Mouse (Mus musculus): ENCODE results near the gene Taz. TPM values are rescaled to one million over a fixed set of nuclear protein-coding genes. Genes with fewer than 3 reads are reported as not detected.
A peak's percentile ranks its signal among the peaks of the same experiment; 100 is the strongest.

Gene Taz
- total RNA-seq (2021), result 10 to 100 TPM; 57.7 to 60.7 TPM
- long read RNA-seq, transcript Taz-201 (10 exons, 1,851 nt), result major isoform, 19 of 46 reads
- long read RNA-seq, partial matches to known transcripts, result 5 of 46 reads
- long read RNA-seq, other reads (novel, unspliced or antisense), result 16 of 46 reads

DNA sequence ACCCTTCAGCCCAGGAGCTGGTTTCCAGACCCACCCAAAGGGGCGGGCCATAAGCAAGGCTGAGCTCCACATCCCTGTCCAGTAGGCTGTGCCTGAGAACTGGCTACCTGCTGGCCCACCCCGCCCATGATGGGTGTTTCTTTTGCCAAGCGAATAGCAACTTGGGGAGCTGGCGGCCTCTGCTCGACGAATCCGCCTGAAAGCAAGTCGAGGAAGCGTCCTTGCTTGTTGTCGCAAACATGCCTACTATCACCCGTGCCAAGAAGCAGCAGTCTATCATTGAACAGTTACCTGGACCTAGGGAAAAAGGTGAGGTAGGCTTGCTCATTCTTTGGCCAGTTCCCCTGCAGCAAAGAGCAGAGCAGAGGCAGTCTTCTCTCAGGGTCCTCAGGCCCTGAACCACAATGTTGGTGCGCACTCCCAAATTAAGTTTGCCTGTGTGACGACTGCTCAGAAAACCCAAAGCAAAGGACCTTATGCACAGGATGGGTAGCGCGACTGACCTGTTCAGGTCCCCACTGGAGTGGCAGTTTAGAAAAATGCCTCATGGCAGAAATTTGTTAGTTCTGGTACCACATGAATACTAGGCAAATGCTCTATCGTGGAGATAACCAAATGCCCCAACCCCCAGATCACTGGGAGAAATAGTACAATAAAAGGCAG is at the start of gene Taz, which contains the start of gene Dnase1l1:
TSS of gene Taz (plus strand) at position 181 of the 663 bp plus-strand sequence.
TSS of gene Dnase1l1 (minus strand) at position 606 of the 663 bp plus-strand sequence.
- DNase-seq (ENCODE audit: low spot score in 2 of 2), result peak; percentile 14 to 28

DNA sequence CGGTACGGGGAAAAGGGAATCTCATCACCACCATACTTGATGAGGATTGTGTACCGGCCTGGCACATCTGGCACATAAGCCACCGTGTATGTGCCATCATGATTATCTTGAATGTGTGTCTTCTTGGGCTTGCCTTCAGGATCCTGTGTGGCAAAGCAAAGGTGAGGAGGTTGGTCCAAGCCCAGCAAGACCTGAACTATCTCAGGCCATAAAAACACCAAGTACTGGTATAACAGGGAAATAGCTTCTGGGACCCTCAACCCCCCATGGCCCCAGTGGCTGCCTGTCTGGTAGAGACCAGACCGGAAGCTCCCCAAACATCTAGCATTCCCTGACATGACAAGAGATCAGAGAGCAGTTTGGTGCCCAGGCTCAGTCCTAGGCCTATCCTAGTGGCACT is 48.5 kb upstream of the Taz start:
- no peak for DNase-seq (ENCODE audit: low spot score in 2 of 2)

DNA sequence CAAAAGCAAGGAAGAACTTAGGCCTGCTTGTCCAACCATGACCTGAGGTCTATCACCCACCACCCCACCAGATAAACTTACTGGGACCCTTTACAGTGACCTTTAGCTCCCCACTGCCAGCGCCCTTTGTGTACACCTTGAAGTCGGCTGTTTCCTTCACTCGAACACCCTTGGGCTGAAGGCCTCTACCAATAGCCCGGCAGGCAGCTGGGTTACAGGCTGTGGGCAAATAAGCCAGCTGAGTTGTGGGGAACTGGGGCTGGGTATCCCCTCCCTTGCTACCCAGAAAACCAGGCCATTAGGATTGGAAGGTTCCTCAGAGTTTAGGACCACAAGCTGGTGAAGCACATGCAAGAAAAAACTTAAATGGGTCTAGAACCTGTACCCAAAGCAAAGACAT is 41.4 kb upstream of the Taz start:
- no peak for DNase-seq (ENCODE audit: low spot score in 2 of 2)

DNA sequence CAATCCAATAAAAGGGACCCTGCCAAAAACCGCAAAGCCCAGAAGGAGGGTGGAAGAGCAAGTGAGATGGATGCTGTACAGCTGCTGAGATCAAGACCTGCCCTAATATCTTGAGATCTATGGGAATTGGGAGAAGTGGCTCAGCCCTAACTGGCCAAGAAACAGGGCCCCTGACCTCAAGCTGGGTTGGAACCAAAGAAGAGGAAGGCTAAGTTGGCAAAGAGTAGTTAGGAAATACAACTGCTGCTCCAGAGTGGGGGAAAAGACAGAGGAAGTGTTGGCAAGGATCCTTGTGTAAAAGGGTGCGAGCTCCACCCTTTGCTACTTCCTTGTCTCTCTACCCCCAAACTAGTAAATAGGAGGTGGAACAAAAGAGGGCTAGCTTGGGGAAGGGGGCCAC is 38.3 kb upstream of the Taz start:
- no peak for DNase-seq (ENCODE audit: low spot score in 2 of 2)

DNA sequence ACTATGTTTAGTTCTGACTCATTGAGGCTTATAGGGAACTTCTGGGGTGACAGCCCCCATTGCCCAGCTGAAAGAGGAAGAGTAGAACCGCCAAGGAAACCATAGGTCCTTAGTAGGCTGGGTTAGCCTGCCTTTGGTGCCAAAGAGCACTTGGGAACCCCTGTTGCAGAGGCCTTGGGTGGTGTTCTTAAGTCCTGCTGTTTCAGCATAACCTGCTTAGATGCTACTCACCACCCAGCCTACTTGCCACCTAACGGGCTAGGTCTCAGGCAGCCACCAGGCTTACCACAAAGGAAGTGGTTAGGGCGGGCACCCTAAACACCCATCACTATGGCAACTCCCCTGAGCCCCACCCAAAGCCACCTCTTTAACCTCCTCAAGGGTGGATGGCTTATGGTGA is 37.9 kb upstream of the Taz start:
- no peak for DNase-seq (ENCODE audit: low spot score in 2 of 2)

DNA sequence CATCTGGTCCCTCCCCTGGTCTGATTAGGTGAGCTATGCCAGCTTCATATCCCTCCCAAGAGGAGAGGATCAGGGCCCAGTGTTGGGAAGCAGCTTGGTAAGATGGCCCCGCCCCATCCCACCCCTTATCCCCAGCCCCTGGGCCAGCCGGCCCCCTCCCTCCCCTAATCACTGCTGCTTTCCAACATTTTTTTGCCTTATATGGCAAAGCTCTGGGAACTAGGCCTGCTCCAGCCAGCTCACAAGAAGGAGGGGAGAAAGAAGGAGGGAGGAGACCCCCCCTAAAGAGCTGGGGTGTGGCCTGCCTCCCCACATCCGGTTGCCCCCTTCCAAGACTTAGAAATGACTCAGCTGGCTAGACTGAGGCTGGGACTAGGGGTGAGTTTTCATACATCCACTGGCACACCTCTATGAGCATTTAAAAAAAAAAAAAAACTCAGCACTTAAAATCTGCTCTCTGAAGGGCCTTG is 37.1 kb upstream of the Taz start:
- no peak for DNase-seq (ENCODE audit: low spot score in 2 of 2)

DNA sequence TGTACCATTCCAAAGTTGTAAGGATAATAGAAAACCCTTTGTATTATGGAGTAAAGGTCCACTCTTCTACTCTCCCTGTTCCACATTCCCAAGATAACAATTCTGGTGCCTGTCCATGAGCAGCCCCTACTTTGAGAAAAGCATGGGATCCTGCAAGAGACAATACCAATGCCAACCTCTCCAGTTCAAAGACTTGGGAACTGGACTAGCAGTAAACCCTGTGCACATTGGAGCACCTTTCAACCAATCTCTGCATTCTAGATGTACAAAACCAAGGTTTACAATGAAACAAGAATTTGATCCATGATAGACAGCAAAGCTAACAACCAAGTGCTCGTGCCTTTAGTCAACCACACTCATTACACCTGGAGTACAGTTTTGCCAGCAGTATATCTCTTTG is 36.6 kb upstream of the Taz start:
- DNase-seq (ENCODE audit: low spot score in 2 of 2), result no peak

DNA sequence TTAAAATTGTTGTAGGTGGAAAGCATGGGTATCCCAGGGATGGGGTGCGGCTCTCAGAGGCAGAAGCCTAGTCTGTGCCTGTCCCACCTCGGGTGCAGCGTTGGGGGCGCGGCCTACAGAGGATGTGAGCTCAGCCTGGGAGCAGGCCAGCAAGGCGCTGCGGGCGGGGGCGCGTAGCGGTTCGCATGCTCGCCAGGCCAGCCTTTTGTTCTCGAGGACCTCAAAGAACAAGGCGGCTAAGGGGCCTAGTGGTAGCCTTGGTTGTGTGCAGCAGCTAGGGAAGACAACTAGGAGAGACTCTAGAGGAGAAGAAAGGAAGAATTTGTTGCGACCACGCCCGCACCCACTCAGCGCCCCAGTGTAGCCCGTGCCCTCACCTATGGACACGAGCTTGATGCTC is 36.0 kb upstream of the Taz start:
- peak; percentile 18 to 55 for DNase-seq (ENCODE audit: low spot score in 2 of 2)

DNA sequence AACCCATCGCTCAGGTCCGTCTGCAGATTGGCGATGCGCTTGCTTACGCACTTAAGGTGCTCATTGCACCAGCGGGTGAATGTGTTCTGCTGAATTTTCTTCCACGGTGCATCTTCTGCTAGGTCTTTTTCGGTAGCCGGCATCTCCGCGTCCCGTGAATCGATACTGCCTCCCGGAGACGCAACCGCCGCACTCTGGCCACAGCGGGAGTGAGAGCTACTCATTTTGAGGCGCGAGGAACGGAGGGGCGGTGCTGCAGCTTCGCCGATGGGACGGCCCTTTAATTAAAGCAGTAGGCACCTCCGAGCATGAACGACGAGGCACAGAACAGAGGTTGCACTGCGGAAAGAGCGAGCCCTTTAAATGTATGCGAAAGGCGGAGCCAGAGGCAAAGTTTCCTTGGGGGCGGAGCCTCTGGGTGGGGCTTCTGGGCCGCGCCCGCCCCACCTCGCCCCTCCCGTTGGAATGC is 35.5 kb upstream of the Taz start:
- peak; percentile 86 to 90 for DNase-seq (ENCODE audit: low spot score in 2 of 2)

DNA sequence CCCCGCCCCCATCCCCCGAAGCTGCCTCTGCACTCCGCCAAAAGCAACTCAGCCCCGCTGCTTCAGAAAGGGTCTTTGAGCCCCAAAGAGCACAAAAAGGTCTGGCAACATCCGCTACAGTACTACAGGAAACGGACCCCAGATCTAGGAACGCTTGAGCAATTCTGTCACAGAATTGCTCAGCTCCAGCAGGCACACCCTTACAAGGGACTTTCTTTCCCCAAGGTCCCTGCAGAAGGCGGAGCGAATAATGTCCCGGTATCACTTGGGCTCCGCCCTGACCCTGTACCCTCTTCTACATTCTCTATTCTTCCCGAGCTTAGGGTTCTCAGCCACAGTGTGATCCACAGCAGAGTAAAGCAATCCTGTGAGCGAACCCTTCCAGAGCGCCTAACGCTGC is 35.0 kb upstream of the Taz start:
- no peak for DNase-seq (ENCODE audit: low spot score in 2 of 2)

DNA sequence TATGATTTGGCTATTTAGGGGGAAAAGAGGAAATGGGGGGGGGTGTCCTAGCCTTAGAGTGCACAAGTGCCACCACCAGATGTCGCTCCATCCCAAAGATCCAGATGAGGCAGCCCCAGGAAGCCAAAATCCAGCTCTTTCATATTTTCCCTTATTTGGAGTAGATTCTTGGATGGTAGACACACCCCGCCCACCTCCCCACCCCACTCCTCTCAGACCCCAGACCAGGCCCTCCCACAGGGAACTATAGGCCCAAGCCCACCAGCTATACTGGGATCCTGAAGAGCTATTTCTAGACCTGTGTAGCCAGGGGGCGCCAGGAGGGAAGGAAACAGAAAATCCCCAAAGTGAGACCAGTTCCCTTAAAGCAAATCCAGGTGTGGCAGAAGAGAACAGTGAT is 33.1 kb upstream of the Taz start:
- peak in 1 of 2 experiments; percentile 48 for DNase-seq (ENCODE audit: low spot score in 2 of 2)

DNA sequence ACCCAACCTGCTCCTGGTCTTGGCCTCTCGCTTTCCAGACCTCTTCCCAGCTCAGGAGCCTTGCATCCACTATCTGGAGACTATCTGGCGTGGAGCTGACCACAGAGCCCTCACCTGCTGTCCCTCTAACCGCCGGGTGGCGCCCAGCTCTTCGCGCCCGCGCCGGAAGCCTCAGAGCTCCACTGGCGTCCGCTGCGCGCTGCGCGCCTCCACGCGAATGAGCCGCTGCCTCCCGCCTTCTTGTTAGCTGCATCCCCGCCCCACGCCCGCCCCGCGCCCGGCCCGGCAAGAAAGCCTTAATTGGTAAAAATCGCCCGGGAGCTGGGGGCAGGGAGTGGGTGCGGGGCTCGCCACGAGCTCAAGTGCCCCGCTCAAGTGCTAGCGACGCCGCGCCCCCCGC is 32.1 kb upstream of the Taz start, which contains the start of gene Flna:
TSS of gene Flna (minus strand) at position 206 of the 400 bp plus-strand sequence.
- DNase-seq (ENCODE audit: low spot score in 2 of 2), result peak; percentile 50 to 66

DNA sequence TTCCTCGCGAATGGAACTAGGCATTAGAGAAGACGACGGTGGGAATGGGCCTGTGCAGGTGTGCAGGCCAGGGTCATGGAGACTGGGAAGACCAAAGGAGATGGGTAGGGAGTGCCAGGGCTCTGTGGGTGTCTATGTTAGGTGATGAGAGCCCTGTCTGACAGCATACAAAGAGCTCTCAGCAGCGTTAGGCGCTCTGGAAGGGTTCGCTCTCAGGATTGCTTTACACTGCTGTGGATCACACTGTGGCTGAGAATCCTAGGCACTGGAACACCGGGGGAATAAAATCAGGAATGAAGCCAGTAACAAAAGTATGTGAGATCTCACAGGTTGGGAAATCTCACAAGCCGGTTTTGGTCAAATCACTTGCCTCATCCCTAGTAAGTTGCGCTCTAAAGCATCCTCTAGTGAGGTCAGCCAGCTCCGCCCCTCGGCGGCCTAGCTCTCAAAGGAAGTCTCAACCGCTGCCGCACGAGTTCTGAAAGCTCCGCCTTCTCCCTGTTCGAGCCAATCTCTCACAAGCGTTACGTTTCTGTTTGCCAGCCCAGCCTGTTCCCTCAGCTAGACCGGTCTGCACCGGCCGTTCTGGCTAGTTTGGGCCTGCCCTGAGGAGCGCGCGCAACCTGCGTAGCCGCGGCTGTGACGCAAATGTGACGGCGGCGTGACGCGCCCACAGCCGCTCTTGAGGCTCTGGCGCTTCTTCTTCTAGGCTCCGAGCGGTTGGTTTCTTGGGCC is 27.4 kb upstream of the Taz start, which contains the start of gene Emd:
TSS of gene Emd (plus strand) at position 535 of the 735 bp plus-strand sequence.
- peak; percentile 79 to 89 for DNase-seq (ENCODE audit: low spot score in 2 of 2)

DNA sequence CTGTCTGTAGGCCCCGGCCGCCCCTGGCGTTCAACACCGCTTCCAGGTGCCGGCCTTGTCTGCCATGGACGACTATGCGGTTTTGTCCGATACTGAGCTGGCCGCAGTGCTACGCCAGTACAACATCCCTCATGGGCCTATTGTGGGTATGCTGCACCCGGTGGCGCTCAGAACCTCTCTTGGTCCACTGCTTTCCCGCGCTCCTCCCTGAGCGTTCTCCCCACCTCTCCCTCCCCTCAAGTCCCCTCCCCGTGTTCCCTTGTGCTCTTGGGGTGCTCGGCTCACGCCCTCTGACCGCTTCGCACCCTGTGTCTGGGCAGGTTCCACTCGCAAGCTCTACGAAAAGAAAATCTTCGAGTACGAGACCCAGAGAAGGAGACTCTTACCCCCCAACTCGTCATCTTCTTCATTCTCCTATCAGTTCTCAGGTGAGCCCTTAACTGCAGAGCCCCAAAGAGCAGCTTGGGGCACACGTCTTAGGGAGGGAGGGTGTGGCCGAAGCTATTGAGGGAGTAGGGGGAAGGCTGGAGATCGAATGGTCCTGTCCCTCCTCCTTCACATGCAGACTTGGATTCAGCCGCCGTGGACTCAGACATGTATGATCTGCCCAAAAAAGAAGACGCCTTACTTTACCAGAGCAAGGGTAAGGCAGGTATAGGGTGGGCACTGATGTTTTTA is 26.7 kb upstream of the Taz start:
- DNase-seq (ENCODE audit: low spot score in 2 of 2), result no peak

DNA sequence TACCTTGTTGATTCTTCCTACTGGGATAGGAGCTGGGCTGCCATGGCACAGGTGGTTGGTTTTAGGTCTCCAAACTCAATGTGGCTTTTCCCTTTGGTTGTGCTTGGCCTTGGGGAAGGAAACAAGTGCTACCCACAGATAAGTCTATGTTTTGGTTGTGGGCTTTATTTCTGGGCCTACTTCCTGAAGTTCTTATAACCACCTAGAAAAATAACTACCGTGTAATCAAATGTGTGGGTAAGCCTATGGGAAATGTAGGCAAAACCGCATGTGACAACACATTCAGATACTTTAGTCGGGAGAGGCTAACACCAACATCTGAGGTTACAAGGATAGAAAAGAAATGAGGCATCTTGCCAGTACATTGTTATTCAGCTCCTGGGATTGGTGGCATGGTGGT is 24.0 kb upstream of the Taz start:
- no peak for DNase-seq (ENCODE audit: low spot score in 2 of 2)

DNA sequence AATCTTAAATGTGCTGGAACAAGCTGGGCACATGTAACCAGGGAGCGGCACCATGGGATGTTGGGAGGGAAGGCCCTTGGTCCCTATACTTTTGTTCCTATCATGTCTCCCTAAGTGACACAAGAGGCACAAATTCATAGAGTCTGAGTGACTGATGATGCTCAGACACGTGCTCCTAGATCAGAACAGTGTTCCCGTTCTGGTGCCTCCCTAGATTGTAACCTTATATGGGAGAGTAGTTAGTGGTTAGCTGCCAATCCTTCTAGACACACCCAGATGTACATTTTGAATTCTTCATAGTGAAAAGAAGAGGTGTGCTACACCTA is 12.0 kb upstream of the Taz start:
- no peak for DNase-seq (ENCODE audit: low spot score in 2 of 2)

DNA sequence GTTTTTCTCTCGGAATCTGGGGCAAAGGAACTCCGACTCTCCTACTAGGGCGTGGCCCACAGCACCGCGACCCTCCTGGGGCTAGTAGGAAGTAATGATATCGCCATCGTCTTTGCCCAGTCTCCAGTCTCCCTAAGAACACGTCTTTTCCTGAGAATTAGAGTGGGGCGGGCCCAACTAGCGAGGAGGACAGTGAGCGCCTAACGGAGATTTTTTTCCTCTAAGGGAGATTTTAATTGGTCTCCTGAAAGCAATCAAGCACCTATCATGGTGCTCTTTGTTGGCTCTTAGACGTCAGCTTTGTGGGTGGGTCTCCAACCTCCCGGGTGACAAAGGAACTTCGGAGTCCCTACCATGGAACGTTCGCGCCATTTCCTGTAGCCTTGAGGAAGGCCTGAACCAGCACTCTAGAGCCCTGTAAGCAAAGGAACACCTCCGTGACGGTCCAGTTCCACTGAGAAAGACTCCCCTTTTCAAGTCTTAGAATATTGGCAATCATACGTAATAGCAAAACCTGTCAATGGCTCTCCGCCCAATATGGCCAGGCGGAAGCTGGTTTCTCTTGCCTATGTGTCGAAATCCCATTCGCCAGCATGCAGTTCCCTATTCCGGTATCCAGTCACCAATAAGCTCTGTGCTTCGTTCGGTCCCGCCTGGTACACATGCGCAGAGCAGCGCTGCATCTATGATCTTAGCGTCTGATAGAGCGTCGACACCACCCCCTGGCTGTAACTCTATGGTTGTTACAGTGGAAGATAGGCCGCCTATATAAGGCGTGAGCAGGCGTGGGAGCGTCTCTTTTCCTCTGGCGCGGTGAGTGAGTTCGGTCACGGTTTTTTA is 11.4 kb upstream of the Taz start, which contains the start of gene Rpl10:
TSS of gene Rpl10 (plus strand) at position 751 of the 840 bp plus-strand sequence.
- peak; percentile 87 to 94 for DNase-seq (ENCODE audit: low spot score in 2 of 2)

DNA sequence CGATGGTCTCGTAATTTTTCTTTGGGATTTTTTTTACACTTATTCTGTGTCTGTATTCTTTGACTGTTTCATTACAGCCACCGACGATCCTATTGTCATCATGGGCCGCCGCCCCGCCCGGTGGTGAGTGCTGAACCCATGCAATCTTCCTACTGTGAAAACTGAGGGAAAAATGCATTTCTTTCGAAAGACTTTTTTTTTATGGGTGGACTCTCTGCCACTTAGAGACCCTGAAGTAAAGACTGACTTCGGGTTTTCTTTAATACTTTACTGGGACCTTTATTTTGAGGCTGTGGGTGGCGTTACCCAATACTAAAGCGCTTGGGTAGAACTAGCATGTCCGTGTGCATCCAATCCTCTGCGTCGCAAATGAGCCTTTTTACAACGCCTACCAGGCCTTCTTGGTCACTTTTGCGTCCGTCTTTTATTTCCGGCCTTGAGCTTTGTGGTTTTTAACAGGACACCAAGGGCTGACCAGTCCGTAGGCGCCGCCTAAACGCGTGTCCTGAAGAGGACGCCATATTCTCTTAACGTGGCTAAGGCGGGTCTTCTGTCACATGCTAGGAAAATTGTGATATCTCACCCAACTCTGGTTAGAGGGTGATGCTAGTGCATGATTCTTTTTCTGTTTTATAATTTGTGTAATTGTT is 10.7 kb upstream of the Taz start:
- DNase-seq (ENCODE audit: low spot score in 2 of 2), result peak in 1 of 2 experiments; percentile 28

DNA sequence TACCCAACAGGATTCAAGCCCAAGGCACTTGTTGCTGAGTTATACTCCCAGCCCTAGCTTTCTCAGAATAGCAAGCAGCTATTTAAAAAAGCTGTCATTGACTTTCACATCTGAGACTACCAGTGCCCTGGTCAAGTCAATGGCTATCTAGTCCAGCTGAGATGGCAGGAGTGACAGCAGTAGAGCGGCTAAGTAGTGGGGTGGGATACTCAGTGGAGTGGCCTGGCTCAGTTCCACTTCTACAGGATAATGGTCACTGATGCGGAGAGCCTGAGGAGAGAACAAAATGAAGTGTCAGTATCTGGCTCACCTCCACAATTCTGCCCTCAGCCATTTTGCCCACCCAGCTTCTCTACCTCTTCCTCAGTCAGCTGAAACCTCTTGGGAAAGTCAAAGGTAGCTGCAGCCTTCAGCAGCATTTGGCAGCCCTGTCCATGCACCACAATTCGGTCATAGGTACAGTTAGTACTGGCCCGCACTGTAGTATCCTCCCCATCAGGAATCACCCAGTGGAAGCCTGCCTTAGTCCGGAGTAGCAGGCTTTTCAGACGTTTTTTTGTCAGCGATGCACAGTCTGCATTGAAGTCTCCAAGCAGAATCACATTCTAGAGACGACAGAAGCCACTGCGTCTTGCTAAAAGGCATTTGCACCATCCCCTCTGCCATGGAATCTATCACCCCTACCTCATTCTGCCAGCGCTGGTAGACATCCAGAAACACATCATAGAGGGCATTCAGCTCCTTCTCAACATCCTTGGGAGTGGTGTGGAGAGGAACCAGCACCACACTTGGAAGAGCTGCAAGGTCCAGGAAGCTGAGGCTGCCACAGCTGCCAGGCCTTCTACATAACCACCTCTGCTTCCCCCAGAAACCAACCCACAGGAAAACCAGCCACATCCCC is 8.0 kb upstream of the Taz start:
- DNase-seq (ENCODE audit: low spot score in 2 of 2), result no peak

Data from layer of hippocampus, adult 18-20 months (tissue).